Mouse (Mus musculus) erythroblast, adult 5-6 weeks (primary cell): ENCODE data around the gene Tsnaxip1. TPM values are rescaled to one million over a fixed set of nuclear protein-coding genes. Genes with fewer than 3 reads are reported as not detected.
A peak's percentile ranks its signal among the peaks of the same experiment; 100 is the strongest.

ENCODE experiments used
- ATAC-seq: replicated peaks from 2 replicates; pipeline ENCODE4 v1.8.0; 2016; ENCODE audit warnings: moderate number of reproducible peaks, mild to moderate bottlenecking, moderate TSS enrichment, inconsistent platforms; ENCODE audit not compliant: poor library complexity, low FRiP score, severe bottlenecking
- total RNA-seq, 2 experiments: library from RNA; stranded (forward) in 1 of 2; stranded (reverse) in 1 of 2; fragments of 150-400 nt in 1 of 2; fragments of 200-764, 138-1000 nt in 1 of 2; gene quantifications; 2 replicates each; pipeline versions ENCODE4 v1.2.3 to v1.2.4; 2015 to 2017; ENCODE audit warnings: low replicate concordance in 2 of 2

The Tsnaxip1 gene
- total RNA-seq, 2 experiments from 2014 or later: 1.2 to 2.5 TPM

GRCm38 (mm10) chr8:105856168-105856835 lies 28.8 kb downstream of the Tsnaxip1 start:
- ATAC-seq: no peak

DNA sequence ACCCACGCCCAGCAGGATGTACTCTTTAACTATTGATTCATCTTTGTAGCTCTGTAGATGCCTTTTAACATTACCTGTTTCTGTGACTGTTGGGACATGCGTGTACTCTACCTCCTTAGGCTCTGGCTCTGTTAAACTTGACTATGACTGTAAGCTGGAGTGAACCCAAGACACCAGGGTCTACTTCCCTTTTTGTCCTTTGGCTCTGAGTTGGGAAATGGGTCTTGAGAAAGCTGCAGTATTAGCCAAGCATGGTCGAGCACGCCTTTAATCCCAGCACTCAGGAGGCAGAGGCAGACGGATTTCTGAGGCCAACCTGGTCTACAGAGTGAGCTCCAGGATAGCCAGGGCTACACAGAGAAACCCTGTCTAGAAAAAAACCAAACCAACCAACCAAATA lies 31.0 kb downstream of the Tsnaxip1 start:
- no peak for ATAC-seq

DNA sequence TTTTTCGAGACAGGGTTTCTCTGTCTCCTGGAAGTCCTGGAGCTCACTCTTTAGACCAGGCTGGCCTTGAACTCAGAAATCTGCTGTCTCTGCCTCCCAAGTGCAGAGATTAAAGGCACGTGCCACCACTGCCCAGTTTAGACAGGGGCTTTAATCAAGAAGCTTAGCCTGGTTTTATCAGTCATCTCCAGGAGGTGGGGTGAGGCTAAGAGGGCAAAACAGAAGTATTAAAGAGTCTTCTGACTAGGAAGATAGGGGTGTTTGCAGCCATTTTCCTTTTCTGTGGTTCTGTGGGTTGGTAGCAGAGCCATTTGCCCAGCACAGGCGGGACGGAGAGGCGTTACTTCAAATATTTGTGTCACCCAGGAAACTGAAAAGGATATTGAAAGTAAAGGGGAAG lies 31.8 kb downstream of the Tsnaxip1 start:
- peak; percentile 18; the same call in 1 of the 2 replicates for ATAC-seq

DNA sequence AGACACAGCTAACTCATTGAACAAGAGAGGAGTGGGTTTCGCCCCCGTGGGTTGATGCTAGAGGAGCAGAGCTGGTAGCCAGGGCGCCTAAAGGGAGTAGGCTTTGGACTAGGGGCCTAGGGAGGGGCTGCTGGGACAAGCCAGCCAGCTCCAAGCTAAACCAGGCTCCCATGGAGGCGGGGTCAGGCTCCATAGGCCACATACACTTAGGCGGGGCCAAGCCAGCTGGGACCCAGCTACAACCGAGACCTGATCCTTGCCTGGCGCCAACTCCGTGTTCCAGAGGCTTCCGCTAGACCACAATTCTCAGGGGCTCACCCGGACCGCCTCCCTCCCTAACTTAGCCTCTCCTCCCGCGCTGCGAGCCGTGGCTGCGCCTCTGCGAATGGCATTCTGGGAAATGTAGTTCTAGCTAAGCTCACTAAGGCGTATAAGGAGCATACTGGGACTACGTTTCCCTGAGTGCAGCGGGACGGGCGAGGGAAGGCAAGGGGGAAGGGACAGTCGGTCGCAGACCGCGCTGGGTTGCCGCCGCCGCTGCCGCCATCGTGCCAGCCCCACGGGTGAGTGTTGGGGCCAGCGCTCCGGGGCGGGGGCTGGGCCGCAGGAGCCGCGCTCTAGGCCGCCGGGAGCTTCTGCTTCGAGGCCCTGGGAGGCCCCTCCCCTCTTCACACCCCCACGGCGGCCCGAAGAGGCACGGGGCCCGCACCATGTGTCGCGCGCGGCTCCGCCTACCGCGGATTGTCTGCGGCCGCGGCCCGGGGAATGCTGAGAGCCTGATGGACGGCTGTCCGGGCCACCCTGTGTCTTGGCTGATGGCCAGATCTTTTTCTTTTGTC lies 32.8 kb downstream of the Tsnaxip1 start, which contains the start of gene Nutf2:
Gene Nutf2, plus strand, starts transcription at position 438 of the 839 bp plus-strand sequence.
- ATAC-seq: peak; percentile 83

- 0 out of 2 replicates have a peak, but pooled peaks have one; percentile 7 for ATAC-seq
These were observed 34.4 kb downstream of the Tsnaxip1 start for GRCm38 (mm10) chr8:105861951-105862350.

DNA sequence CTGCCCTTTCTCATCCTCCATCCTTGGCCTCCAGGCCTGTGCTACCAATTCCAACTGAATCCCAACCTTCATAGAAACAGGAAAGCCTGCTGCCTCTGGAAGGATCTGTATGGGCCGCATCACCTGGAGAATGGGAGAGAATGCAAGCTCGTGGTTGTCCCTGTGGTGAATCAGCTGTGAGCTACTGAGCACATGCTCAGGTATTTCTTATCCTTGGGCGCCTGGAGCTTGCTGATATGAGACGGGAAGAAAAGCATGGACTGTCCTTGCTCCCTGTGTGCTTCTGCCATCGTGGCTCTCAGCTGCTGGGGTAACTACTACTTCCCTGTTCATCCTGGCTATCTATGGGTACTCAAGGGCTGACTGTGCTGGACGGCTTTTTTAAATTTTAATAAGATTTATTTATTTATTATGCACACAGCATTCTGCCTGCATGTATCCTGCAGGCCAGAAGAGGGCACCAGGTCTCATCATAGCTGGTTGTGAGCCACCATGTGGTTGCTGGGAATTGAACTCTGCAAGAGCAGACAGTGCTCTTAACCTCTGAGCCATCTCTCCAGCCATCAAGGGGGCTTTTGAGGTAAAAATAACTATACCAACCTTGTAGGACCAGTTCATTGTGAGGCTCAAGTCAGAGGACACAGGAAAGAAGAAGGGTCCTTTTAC lies 39.0 kb downstream of the Tsnaxip1 start:
- ATAC-seq: no peak

GRCm38 (mm10) chr8:105874301-105874700 lies 46.8 kb downstream of the Tsnaxip1 start:
- ATAC-seq: no peak

DNA sequence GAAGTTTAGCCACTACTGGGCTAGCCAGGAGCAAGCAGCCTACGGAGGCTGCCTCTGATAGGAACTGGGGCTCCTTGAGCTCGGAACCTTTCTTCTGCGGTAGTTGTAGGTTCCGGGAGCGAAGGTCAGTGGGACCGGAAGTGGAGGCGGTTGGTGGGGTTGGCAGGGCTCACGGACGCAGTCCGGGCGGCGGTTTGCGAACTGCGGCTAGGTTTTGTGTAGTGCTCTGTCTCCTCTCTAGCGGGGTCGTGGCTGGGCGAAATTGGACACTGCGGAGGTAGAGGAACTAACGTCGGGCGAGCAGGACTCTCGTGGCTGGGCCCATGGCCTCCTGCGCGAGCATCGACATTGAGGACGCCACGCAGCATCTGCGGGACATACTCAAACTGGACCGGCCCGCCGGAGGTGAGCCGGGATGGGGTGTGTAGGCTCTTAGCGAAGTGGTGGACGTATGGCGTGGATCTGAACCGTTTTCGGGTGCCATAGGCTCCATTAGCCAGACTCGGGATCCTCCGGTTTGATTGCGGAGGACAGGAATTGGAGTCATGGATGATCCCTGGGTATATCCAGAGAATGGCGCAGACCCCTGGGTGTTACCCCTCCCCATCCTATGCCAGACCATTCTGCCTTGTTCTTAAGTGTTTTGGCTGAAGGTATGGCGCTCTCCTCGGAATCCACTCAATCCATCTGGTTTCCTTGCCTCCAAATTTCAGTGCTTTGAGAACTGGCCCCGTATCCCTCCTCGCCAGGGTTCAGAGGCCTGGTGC lies 53.4 kb downstream of the Tsnaxip1 start, which contains the start of gene Edc4:
Gene Edc4, plus strand, starts transcription at position 128 of the 767 bp plus-strand sequence.
- peak; percentile 92 for ATAC-seq

DNA sequence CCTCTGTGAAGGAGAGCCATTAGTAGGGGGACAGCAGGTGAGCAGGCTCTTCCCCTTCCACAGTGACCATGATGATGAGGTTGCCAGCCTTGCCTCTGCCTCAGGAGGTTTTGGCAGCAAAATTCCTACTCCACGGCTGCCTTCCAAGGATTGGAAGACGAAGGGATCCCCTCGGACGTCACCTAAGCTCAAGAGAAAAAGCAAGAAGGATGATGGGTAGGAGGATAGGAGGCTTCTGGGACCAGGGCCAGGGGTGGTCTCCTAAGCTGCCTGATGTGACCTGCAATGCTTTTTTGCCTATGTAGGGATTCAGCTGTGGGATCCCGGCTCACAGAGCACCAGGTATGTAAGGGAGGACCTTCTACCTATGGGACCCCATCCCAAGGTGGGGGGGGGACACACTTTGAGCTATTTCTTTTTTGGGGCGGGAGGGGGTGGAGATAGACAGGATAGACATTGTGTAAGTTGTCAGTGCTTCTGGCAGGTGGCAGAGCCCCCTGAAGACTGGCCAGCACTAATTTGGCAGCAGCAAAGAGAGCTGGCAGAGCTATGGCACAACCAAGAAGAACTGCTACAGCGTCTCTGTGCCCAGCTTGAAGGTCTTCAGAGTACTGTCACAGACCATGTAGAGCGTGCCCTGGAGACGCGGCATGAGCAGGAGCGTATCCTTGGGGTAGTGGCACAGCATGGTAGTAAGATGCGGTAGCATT lies 62.4 kb downstream of the Tsnaxip1 start:
- ATAC-seq: no peak

DNA sequence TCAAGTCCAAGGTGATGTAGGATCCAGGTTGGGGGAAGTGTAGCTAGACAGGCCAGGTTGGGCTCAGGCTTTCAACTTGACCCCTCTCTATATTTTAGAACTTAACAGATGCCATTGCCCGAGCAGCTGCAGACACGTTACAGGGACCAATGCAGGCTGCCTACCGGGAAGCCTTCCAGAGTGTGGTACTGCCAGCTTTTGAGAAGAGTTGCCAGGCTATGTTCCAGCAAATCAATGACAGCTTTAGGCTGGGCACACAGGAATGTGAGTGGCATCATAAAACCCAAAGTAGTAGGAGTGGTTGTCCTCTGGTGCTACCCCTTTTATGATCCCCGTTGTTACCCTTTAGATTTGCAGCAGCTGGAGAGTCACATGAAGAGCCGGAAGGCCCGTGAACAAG lies 63.3 kb downstream of the Tsnaxip1 start:
- no peak for ATAC-seq

DNA sequence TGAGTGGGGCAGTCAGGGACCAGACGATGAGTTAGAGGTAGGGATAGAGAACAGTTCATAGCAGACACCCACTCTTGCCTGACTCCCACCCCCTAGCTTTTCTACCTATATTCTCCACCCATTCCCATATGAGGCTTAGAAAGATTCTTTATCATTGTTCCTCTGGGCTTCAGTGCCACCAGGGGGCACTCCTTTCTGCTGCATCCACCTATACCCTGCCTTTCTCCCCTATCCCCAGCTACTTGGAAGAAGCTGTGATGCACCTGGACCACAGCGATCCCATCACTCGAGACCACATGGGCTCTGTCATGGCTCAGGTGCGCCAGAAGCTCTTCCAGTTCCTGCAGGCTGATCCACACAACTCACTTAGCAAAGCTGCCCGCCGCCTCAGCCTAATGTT lies 64.9 kb downstream of the Tsnaxip1 start:
- ATAC-seq: no peak; the same call in 1 of the 2 replicates

GRCm38 (mm10) chr8:105893339-105893738 lies 65.8 kb downstream of the Tsnaxip1 start, which contains the start of gene Nrn1l:
TSS of gene Nrn1l (plus strand) at chr8:105893567.
- peak; percentile 43; the same call in 1 of the 2 replicates for ATAC-seq

Other genes with a start within 250 kb of the Tsnaxip1 start
- 16.3 and 17.6 TPM in 2 replicates for gene Ripor1, start 222.5 kb upstream of the Tsnaxip1 start, total RNA-seq (2015; ENCODE audit: low replicate concordance)
- 1.7 and 2.6 TPM in 2 replicates for gene Ripor1, start 222.5 kb upstream of the Tsnaxip1 start, total RNA-seq (2017; ENCODE audit: low replicate concordance)
- 51.6 and 81.5 TPM in 2 replicates for gene Ctcf, start 191.2 kb upstream of the Tsnaxip1 start, total RNA-seq (2015; ENCODE audit: low replicate concordance)
- 68.8 and 99.5 TPM in 2 replicates for gene Ctcf, start 191.2 kb upstream of the Tsnaxip1 start, total RNA-seq (2017; ENCODE audit: low replicate concordance)
- not detected in 2 replicates for gene Agrp, start 190.3 kb upstream of the Tsnaxip1 start, total RNA-seq (2015; ENCODE audit: low replicate concordance)
- gene Agrp, start 190.3 kb upstream of the Tsnaxip1 start, total RNA-seq (2017; ENCODE audit: low replicate concordance): not detected in 2 replicates
- gene Carmil2, start 141.5 kb upstream of the Tsnaxip1 start, total RNA-seq (2015; ENCODE audit: low replicate concordance): 3.1 TPM in 2 replicates
- 2.5 and 3.5 TPM in 2 replicates for gene Carmil2, start 141.5 kb upstream of the Tsnaxip1 start, total RNA-seq (2017; ENCODE audit: low replicate concordance)
- 7.1 and 12.5 TPM in 2 replicates for gene Acd, start 126.6 kb upstream of the Tsnaxip1 start, total RNA-seq (2015; ENCODE audit: low replicate concordance)
- 1.7 and 7.8 TPM in 2 replicates for gene Acd, start 126.6 kb upstream of the Tsnaxip1 start, total RNA-seq (2017; ENCODE audit: low replicate concordance)
- gene Pard6a, start 126.6 kb upstream of the Tsnaxip1 start, total RNA-seq (2015; ENCODE audit: low replicate concordance): 2.1 TPM in 1 of 2 replicates, not detected in the other
- gene Pard6a, start 126.6 kb upstream of the Tsnaxip1 start, total RNA-seq (2017; ENCODE audit: low replicate concordance): 0.56 and 1.5 TPM in 2 replicates
- gene 4933405L10Rik, start 120.1 kb upstream of the Tsnaxip1 start, total RNA-seq (2015; ENCODE audit: low replicate concordance): not detected in 2 replicates
- not detected in 2 replicates for gene 4933405L10Rik, start 120.1 kb upstream of the Tsnaxip1 start, total RNA-seq (2017; ENCODE audit: low replicate concordance)
- 2.1 and 2.5 TPM in 2 replicates for gene Enkd1, start 119.5 kb upstream of the Tsnaxip1 start, total RNA-seq (2015; ENCODE audit: low replicate concordance)
- gene Enkd1, start 119.5 kb upstream of the Tsnaxip1 start, total RNA-seq (2017; ENCODE audit: low replicate concordance): 2.7 and 7.0 TPM in 2 replicates
- 0.21 and 0.38 TPM in 2 replicates for gene Gfod2, start 69.1 kb upstream of the Tsnaxip1 start, total RNA-seq (2015; ENCODE audit: low replicate concordance)
- gene Gfod2, start 69.1 kb upstream of the Tsnaxip1 start, total RNA-seq (2017; ENCODE audit: low replicate concordance): 0.51 TPM in 1 of 2 replicates, not detected in the other
- 514 and 565 TPM in 2 replicates for gene Ranbp10, start 381 bp upstream of the Tsnaxip1 start, total RNA-seq (2015; ENCODE audit: low replicate concordance)
- gene Ranbp10, start 381 bp upstream of the Tsnaxip1 start, total RNA-seq (2017; ENCODE audit: low replicate concordance): 620 and 633 TPM in 2 replicates
- gene Cenpt, start 25.5 kb downstream of the Tsnaxip1 start, total RNA-seq (2015; ENCODE audit: low replicate concordance): 13.1 and 15.9 TPM in 2 replicates
- gene Cenpt, start 25.5 kb downstream of the Tsnaxip1 start, total RNA-seq (2017; ENCODE audit: low replicate concordance): 9.6 and 11.3 TPM in 2 replicates
- gene Thap11, start 27.4 kb downstream of the Tsnaxip1 start, total RNA-seq (2015; ENCODE audit: low replicate concordance): 6.3 and 16.3 TPM in 2 replicates
- 7.1 and 8.3 TPM in 2 replicates for gene Thap11, start 27.4 kb downstream of the Tsnaxip1 start, total RNA-seq (2017; ENCODE audit: low replicate concordance)
- 48.1 and 55.3 TPM in 2 replicates for gene Nutf2, start 32.8 kb downstream of the Tsnaxip1 start, total RNA-seq (2015; ENCODE audit: low replicate concordance)
- gene Nutf2, start 32.8 kb downstream of the Tsnaxip1 start, total RNA-seq (2017; ENCODE audit: low replicate concordance): 5.7 and 8.9 TPM in 2 replicates
- gene Edc4, start 53.1 kb downstream of the Tsnaxip1 start, total RNA-seq (2015; ENCODE audit: low replicate concordance): 4.0 and 9.2 TPM in 2 replicates
- 12.4 and 17.6 TPM in 2 replicates for gene Edc4, start 53.1 kb downstream of the Tsnaxip1 start, total RNA-seq (2017; ENCODE audit: low replicate concordance)
- not detected in 2 replicates for gene Nrn1l, start 65.8 kb downstream of the Tsnaxip1 start, total RNA-seq (2015; ENCODE audit: low replicate concordance)
- not detected in 2 replicates for gene Nrn1l, start 65.8 kb downstream of the Tsnaxip1 start, total RNA-seq (2017; ENCODE audit: low replicate concordance)
- gene Pskh1, start 72.7 kb downstream of the Tsnaxip1 start, total RNA-seq (2015; ENCODE audit: low replicate concordance): 6.3 TPM in 2 replicates
- 6.1 and 6.7 TPM in 2 replicates for gene Pskh1, start 72.7 kb downstream of the Tsnaxip1 start, total RNA-seq (2017; ENCODE audit: low replicate concordance)
- not detected in 2 replicates for gene Ctrl, start 106.1 kb downstream of the Tsnaxip1 start, total RNA-seq (2015; ENCODE audit: low replicate concordance)
- not detected in 2 replicates for gene Ctrl, start 106.1 kb downstream of the Tsnaxip1 start, total RNA-seq (2017; ENCODE audit: low replicate concordance)
- 22.9 and 51.4 TPM in 2 replicates for gene Psmb10, start 110.7 kb downstream of the Tsnaxip1 start, total RNA-seq (2015; ENCODE audit: low replicate concordance)
- gene Psmb10, start 110.7 kb downstream of the Tsnaxip1 start, total RNA-seq (2017; ENCODE audit: low replicate concordance): 7.2 and 13.2 TPM in 2 replicates
- 1.3 TPM in 1 of 2 replicates, not detected in the other for gene Lcat, start 115.7 kb downstream of the Tsnaxip1 start, total RNA-seq (2015; ENCODE audit: low replicate concordance)
- not detected in 2 replicates for gene Lcat, start 115.7 kb downstream of the Tsnaxip1 start, total RNA-seq (2017; ENCODE audit: low replicate concordance)
- 4.0 and 7.9 TPM in 2 replicates for gene Slc12a4, start 138.4 kb downstream of the Tsnaxip1 start, total RNA-seq (2015; ENCODE audit: low replicate concordance)
- 0.68 and 1.4 TPM in 2 replicates for gene Slc12a4, start 138.4 kb downstream of the Tsnaxip1 start, total RNA-seq (2017; ENCODE audit: low replicate concordance)
- not detected in 2 replicates for gene Dpep3, start 151.7 kb downstream of the Tsnaxip1 start, total RNA-seq (2015; ENCODE audit: low replicate concordance)
- gene Dpep3, start 151.7 kb downstream of the Tsnaxip1 start, total RNA-seq (2017; ENCODE audit: low replicate concordance): not detected in 2 replicates
- gene Dus2, start 163.6 kb downstream of the Tsnaxip1 start, total RNA-seq (2015; ENCODE audit: low replicate concordance): 3.7 and 6.3 TPM in 2 replicates
- gene Dus2, start 163.6 kb downstream of the Tsnaxip1 start, total RNA-seq (2017; ENCODE audit: low replicate concordance): 5.9 and 8.9 TPM in 2 replicates
- not detected in 2 replicates for gene Dpep2nb, start 178.2 kb downstream of the Tsnaxip1 start, total RNA-seq (2015; ENCODE audit: low replicate concordance)
- gene Dpep2nb, start 178.2 kb downstream of the Tsnaxip1 start, total RNA-seq (2017; ENCODE audit: low replicate concordance): not detected in 2 replicates
- gene Ddx28, start 184.2 kb downstream of the Tsnaxip1 start, total RNA-seq (2015; ENCODE audit: low replicate concordance): 0.77 and 1.3 TPM in 2 replicates
- gene Ddx28, start 184.2 kb downstream of the Tsnaxip1 start, total RNA-seq (2017; ENCODE audit: low replicate concordance): 1.9 and 6.6 TPM in 2 replicates
- gene Nfatc3, start 231.1 kb downstream of the Tsnaxip1 start, total RNA-seq (2015; ENCODE audit: low replicate concordance): 52.2 and 56.7 TPM in 2 replicates
- 24.5 and 32.7 TPM in 2 replicates for gene Nfatc3, start 231.1 kb downstream of the Tsnaxip1 start, total RNA-seq (2017; ENCODE audit: low replicate concordance)